17 mouse cellular contexts compared by ENCODE assay signal in genomic region chr11:61593069-61593468, GRCm38 (mm10).
"Had no signal": no experiment of that assay in that cellular context is flagged by ENCODE, and none has a peak within 500 bp of the region (broad histone marks: within the 10 kb centered on the region; RNA-seq: fewer than 3 reads in every experiment).

No protein-coding gene starts in this region.

- H3K4me1 ChIP-seq: neural tube, embryonic 12.5 days; neural tube, embryonic 13.5 days; neural tube, embryonic 15.5 days; stomach, embryonic 15.5 days had no signal

- DNase-seq: retina, postnatal 1 day; right cerebral cortex, adult 18-20 months; right cerebral cortex, postnatal 14 days; right cerebral cortex, postnatal 25 days; right cerebral cortex, postnatal 4 days; spleen, adult 18-20 months; thymus, adult 18-20 months; thymus, adult 2 months; thymus, postnatal 14 days; thymus, postnatal 25 days; thymus, postnatal 36 days; thymus, postnatal 4 days had no signal

- H3K9ac ChIP-seq: neural tube, embryonic 12.5 days; neural tube, embryonic 13.5 days; neural tube, embryonic 15.5 days; stomach, embryonic 15.5 days had no signal

- H3K36me3 ChIP-seq: neural tube, embryonic 12.5 days; neural tube, embryonic 13.5 days; neural tube, embryonic 15.5 days; stomach, embryonic 15.5 days had no signal

- H3K9me3 ChIP-seq: neural tube, embryonic 12.5 days; neural tube, embryonic 13.5 days; neural tube, embryonic 15.5 days; stomach, embryonic 15.5 days had no signal

- H3K4me3 ChIP-seq: neural tube, embryonic 12.5 days; neural tube, embryonic 13.5 days; neural tube, embryonic 15.5 days; stomach, embryonic 15.5 days had no signal

- H3K27me3 ChIP-seq: neural tube, embryonic 12.5 days; neural tube, embryonic 13.5 days; neural tube, embryonic 15.5 days; stomach, embryonic 15.5 days had no signal

- H3K27ac ChIP-seq: neural tube, embryonic 12.5 days; neural tube, embryonic 13.5 days; neural tube, embryonic 15.5 days; stomach, embryonic 15.5 days; stomach, postnatal 0 days had no signal
